Mouse (Mus musculus) activated CD4-positive, CD25-positive, alpha-beta regulatory T cell (primary cell): Measurements from ENCODE around the gene Ifi214. TPM values are rescaled to one million over a fixed set of nuclear protein-coding genes. Genes with fewer than 3 reads are reported as not detected.

Experiments used
- polyA plus RNA-seq, 2 experiments: library from polyadenylated mRNA; unstranded; fragments of 100-300 nt; shearing (Covaris generic); gene quantifications; one replicate each; pipeline ENCODE4 v1.2.1; 2017

Gene Ifi214
- 10 to 100 TPM; 15.2 to 60.8 TPM for polyA plus RNA-seq

GRCm38 (mm10) chr1:173535791-173536190 is at the start of gene Ifi214:
Gene Ifi214 (minus strand): TSS chr1:173535957.

GRCm38 (mm10) chr1:173490812-173491480 is 44.8 kb downstream of the Ifi214 start, which contains the start of gene Ifi206:
Gene Ifi206 (minus strand): TSS chr1:173491041.

Other genes with a start within 250 kb of the Ifi214 start
- gene Ackr1, start 202.2 kb downstream of the Ifi214 start, polyA plus RNA-seq, result not detected
- gene Aim2, start 185.1 kb downstream of the Ifi214 start, polyA plus RNA-seq, result 10 to 100 TPM; 31.9 to 52.3 TPM
- not detected for gene Cadm3, start 168.3 kb downstream of the Ifi214 start, polyA plus RNA-seq
- gene Ifi206, start 44.9 kb downstream of the Ifi214 start, polyA plus RNA-seq, result 100 to 1,000 TPM; 120 to 199 TPM
- 100 to 1,000 TPM in 1 of 2 experiments, 10 to 100 TPM in 1; 67.3 to 186 TPM for gene Ifi213, start 63.3 kb upstream of the Ifi214 start, polyA plus RNA-seq
- 100 to 1,000 TPM; 110 to 333 TPM for gene Ifi209, start 95.0 kb upstream of the Ifi214 start, polyA plus RNA-seq
- 100 to 1,000 TPM in 1 of 2 experiments, 10 to 100 TPM in 1; 93.1 to 104 TPM for gene Ifi208, start 137.7 kb upstream of the Ifi214 start, polyA plus RNA-seq
- under 1 TPM; 0.18 to 0.34 TPM for gene Ifi207, start 205.8 kb upstream of the Ifi214 start, polyA plus RNA-seq
- 1 to 10 TPM; 1.7 to 9.8 TPM for gene Ifi204, start 231.0 kb upstream of the Ifi214 start, polyA plus RNA-seq